Mouse (Mus musculus): ENCODE data around the gene Gm49352. TPM values are rescaled to one million over a fixed set of nuclear protein-coding genes. Genes with fewer than 3 reads are reported as not detected.
"Not testable (repeated sequence)": the region's sequence is repeated elsewhere in the genome, so short reads cannot be mapped to it uniquely, and the experiment has no call there.

The Gm49352 gene
- not detected in 2 replicates for polyA plus RNA-seq (2015; fragmentation: Nextera tagmentation; extraction: Ambion mirVana)

DNA sequence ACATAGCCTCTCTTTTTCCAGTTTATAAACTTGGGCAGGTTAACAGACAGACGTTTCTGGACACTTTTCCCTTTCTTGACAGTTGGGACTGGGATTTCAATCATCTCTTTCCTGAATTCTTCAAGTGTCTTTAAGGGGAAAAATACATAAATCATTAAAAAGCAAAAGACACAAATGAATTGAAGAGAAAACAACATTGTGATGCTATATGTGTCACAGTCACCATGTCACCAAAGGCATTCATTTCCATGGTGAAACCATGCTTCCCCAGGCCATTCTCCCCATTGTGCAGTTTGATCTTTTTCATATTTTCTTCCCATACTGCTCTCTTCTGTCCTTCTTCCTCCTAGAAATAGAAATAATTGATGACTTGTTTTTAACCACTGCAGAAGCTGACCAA is at the start of gene Gm49352:
TSS of gene Gm49352 (minus strand) at position 101 of the 400 bp plus-strand sequence.
- not testable (repeated sequence) for H3K36me3 ChIP-seq; ATAC-seq (replicated peaks; ENCODE audit: low FRiP score); H3K4me3 ChIP-seq (replicated peaks); H3K4me1 ChIP-seq; H3K9ac ChIP-seq; H3K27ac ChIP-seq; H3K27me3 ChIP-seq; H3K9me3 ChIP-seq (replicated peaks); H3K4me2 ChIP-seq
- 39% methylated on average over 1 of the region's 1 CpGs for WGBS

DNA sequence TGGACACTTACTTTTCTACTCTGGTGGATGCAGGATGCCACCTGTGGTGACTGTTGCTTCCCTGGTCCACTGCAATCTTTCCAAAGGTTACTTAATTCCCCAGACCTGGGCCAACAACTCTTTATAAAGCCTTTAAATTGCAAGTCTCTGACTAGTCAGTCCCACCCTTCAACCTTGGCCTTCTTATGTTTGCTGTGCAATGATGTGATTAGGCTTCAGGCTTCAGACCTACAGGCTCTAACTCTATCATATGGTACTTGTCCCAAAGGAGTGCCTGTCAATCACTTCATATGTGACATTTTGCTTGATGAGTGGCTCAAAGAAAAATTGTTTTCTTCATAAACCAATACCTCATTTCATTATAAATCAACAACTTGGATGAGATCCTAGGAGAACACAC is 2.1 kb upstream of the Gm49352 start, which contains the start of gene Cts3:
TSS of gene Cts3 (minus strand) at position 101 of the 400 bp plus-strand sequence.
- Histone ChIP-seq H3K9ac (no peak within 1 kb of the TSS), H3K27me3 (no peaks in the 10 kb centered on the region), H3K36me3 (no peaks in the 10 kb centered on the region), H3K27ac (no peak within 1 kb of the TSS), H3K4me3 (replicated peaks) (no peak within 1 kb of the TSS), H3K4me2 (no peak within 1 kb of the TSS), H3K4me1 (no peaks in the 10 kb centered on the region), H3K9me3 (replicated peaks) (peaks cover 4% of the 10 kb centered on the region; the same call in 1 of the 2 replicates)
- no peak for ATAC-seq (replicated peaks; ENCODE audit: low FRiP score)

DNA sequence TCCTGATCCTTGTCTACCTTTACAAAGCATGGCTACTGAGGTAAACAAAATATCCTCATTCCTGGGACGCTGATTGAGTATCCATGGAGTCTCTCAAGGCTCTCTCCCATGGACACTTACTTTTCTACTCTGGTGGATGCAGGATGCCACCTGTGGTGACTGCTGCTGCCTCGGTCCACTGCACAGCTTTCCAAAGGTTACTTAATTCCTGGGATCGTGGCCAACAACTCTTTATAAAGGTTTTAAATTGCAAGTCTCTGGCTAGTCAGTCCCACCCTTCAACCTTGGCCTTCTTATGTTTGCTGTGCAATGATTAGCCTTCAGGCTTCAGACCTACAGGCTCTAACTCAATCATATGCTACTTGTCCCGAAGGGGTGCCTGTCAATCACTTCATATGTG is 26.3 kb downstream of the Gm49352 start, which contains the start of gene Ctsm:
TSS of gene Ctsm (minus strand) at position 209 of the 400 bp plus-strand sequence.
- Histone ChIP-seq H3K27ac (no peak within 1 kb of the TSS), H3K4me2 (no peak within 1 kb of the TSS), H3K9ac (no peak within 1 kb of the TSS), H3K36me3 (no peaks in the 10 kb centered on the region), H3K4me1 (no peaks in the 10 kb centered on the region), H3K9me3 (replicated peaks) (peaks cover 8% of the 10 kb centered on the region; the same call in 1 of the 2 replicates), H3K27me3 (no peaks in the 10 kb centered on the region), H3K4me3 (replicated peaks) (no peak within 1 kb of the TSS)
- 74% methylated on average over 4 of the region's 4 CpGs for WGBS
- ATAC-seq (replicated peaks; ENCODE audit: low FRiP score) = no peak

Other genes with a start within 250 kb of the Gm49352 start
- not detected in 2 replicates for gene Cts7, start 210.0 kb downstream of the Gm49352 start, polyA plus RNA-seq (2015; fragmentation: Nextera tagmentation; extraction: Ambion mirVana)
- gene Ctsm, start 26.3 kb downstream of the Gm49352 start, polyA plus RNA-seq (2015; fragmentation: Nextera tagmentation; extraction: Ambion mirVana) = not detected in 2 replicates
- not detected in 2 replicates for gene Cts3, start 2.0 kb upstream of the Gm49352 start, polyA plus RNA-seq (2015; fragmentation: Nextera tagmentation; extraction: Ambion mirVana)

Measured in kidney, embryonic 15.5 days (tissue).